Mouse (Mus musculus) erythroblast, embryonic 14.5 days (primary cell): ENCODE data around the gene Rras. TPM values are rescaled to one million over a fixed set of nuclear protein-coding genes. Genes with fewer than 3 reads are reported as not detected.

Experiments used
- H3K27me3 ChIP-seq: 2 replicates; pipeline ENCODE4 v1.6.1; 2012; ENCODE audit warnings: inconsistent platforms; ENCODE audit not compliant: control insufficient read depth
- H3K36me3 ChIP-seq: 2 replicates; pipeline ENCODE4 v1.6.1; 2012; ENCODE audit warnings: mild to moderate bottlenecking, inconsistent platforms; ENCODE audit not compliant: control insufficient read depth
- H3K4me1 ChIP-seq: 2 replicates; pipeline ENCODE4 v1.6.1; 2012; ENCODE audit warnings: inconsistent platforms; ENCODE audit not compliant: control insufficient read depth
- H3K4me3 ChIP-seq: replicated peaks from 2 replicates; pipeline ENCODE3; 2012; ENCODE audit warnings: moderate library complexity, mild to moderate bottlenecking, inconsistent platforms
- H3K9me3 ChIP-seq: 2 replicates; pipeline ENCODE4 v1.6.1; 2012; ENCODE audit warnings: low read length, inconsistent platforms, mixed read lengths; ENCODE audit not compliant: control insufficient read depth
- GATA1 ChIP-seq: IDR thresholded peaks from 2 replicates; pipeline ENCODE4 v1.6.1; 2012; ENCODE audit warnings: low read length, inconsistent platforms, mixed read lengths
- TAL1 ChIP-seq: IDR thresholded peaks from 3 replicates; pipeline ENCODE4 v1.6.1; 2012; ENCODE audit warnings: low read length, inconsistent platforms, mixed read lengths
- polyA plus RNA-seq: library from polyadenylated mRNA; stranded (reverse); fragments of >175 nt; gene quantifications from 2 replicates; pipeline ENCODE4 v1.2.3, GENCODE M21; 2012

The Rras gene
- polyA plus RNA-seq, 1 experiment: 0.53 TPM

- Histone ChIP-seq H3K4me1 (peaks cover 45% of the 10 kb centered on the region), H3K9me3 (no peaks in the 10 kb centered on the region), H3K36me3 (peaks cover 12% of the 10 kb centered on the region), H3K27me3 (no peaks in the 10 kb centered on the region), H3K4me3 (no peak overlapping the region)
- no peak for TF ChIP-seq TAL1
Observed at GRCm38 (mm10) chr7:45068000-45068318, 50.2 kb downstream of the Rras start.

- Histone ChIP-seq H3K9me3 (no peaks in the 10 kb centered on the region), H3K4me3 (no peak overlapping the region), H3K4me1 (peaks cover 33% of the 10 kb centered on the region), H3K27me3 (no peaks in the 10 kb centered on the region), H3K36me3 (peaks cover 21% of the 10 kb centered on the region)
- no peak for TF ChIP-seq TAL1
- TF ChIP-seq GATA1: no peak
Observed at GRCm38 (mm10) chr7:45069671-45070070, 51.9 kb downstream of the Rras start.

Other genes with a start within 250 kb of the Rras start
- 6.9 and 10.5 TPM in 2 replicates for gene Nup62, start 201.9 kb upstream of the Rras start, polyA plus RNA-seq
- 0.12 and 0.13 TPM in 2 replicates for gene Il4i1, start 201.6 kb upstream of the Rras start, polyA plus RNA-seq
- 9.7 and 12.0 TPM in 2 replicates for gene Atf5, start 201.3 kb upstream of the Rras start, polyA plus RNA-seq
- 33.5 and 36.8 TPM in 2 replicates for gene Akt1s1, start 169.0 kb upstream of the Rras start, polyA plus RNA-seq
- gene Tbc1d17, start 168.9 kb upstream of the Rras start, polyA plus RNA-seq: 7.7 and 10.0 TPM in 2 replicates
- gene Pnkp, start 160.8 kb upstream of the Rras start, polyA plus RNA-seq: 4.5 and 5.5 TPM in 2 replicates
- 7.3 and 8.9 TPM in 2 replicates for gene Ptov1, start 148.2 kb upstream of the Rras start, polyA plus RNA-seq
- gene Med25, start 125.2 kb upstream of the Rras start, polyA plus RNA-seq: 46.3 and 51.9 TPM in 2 replicates
- 2.6 TPM in 2 replicates for gene Fuz, start 121.9 kb upstream of the Rras start, polyA plus RNA-seq
- gene Ap2a1, start 88.5 kb upstream of the Rras start, polyA plus RNA-seq: 48.1 and 53.1 TPM in 2 replicates
- gene Tsks, start 74.8 kb upstream of the Rras start, polyA plus RNA-seq: not detected in 2 replicates
- 0.05 and 0.07 TPM in 2 replicates for gene Cpt1c, start 43.1 kb upstream of the Rras start, polyA plus RNA-seq
- 4.3 and 4.9 TPM in 2 replicates for gene Prmt1, start 31.4 kb upstream of the Rras start, polyA plus RNA-seq
- 10.4 and 10.6 TPM in 2 replicates for gene Irf3, start 20.3 kb upstream of the Rras start, polyA plus RNA-seq
- gene Bcl2l12, start 19.2 kb upstream of the Rras start, polyA plus RNA-seq: 6.1 and 6.4 TPM in 2 replicates
- gene Scaf1, start 1.6 kb upstream of the Rras start, polyA plus RNA-seq: 29.6 and 31.0 TPM in 2 replicates
- 1.6 and 2.9 TPM in 2 replicates for gene Prr12, start 34.9 kb downstream of the Rras start, polyA plus RNA-seq
- gene Nosip, start 44.5 kb downstream of the Rras start, polyA plus RNA-seq: 12.5 and 14.9 TPM in 2 replicates
- gene Prrg2, start 44.7 kb downstream of the Rras start, polyA plus RNA-seq: 3.0 and 3.6 TPM in 2 replicates
- gene Rcn3, start 74.3 kb downstream of the Rras start, polyA plus RNA-seq: 0.86 and 0.91 TPM in 2 replicates
- 1.0 TPM in 2 replicates for gene Fcgrt, start 85.9 kb downstream of the Rras start, polyA plus RNA-seq
- 22.2 and 23.5 TPM in 2 replicates for gene Rps11, start 106.5 kb downstream of the Rras start, polyA plus RNA-seq
- 438 and 543 TPM in 2 replicates for gene Rpl13a, start 110.8 kb downstream of the Rras start, polyA plus RNA-seq
- gene Gm45713, start 118.3 kb downstream of the Rras start, polyA plus RNA-seq: not detected in 2 replicates
- gene Flt3l, start 118.5 kb downstream of the Rras start, polyA plus RNA-seq: 1.7 TPM in 2 replicates
- gene Pih1d1, start 136.3 kb downstream of the Rras start, polyA plus RNA-seq: 6.2 and 7.2 TPM in 2 replicates
- gene Aldh16a1, start 136.6 kb downstream of the Rras start, polyA plus RNA-seq: 13.5 and 16.3 TPM in 2 replicates
- gene Slc17a7, start 146.0 kb downstream of the Rras start, polyA plus RNA-seq: 0.02 TPM in 1 of 2 replicates, not detected in the other
- gene Gfy, start 161.6 kb downstream of the Rras start, polyA plus RNA-seq: not detected in 2 replicates
- gene Pth2, start 163.0 kb downstream of the Rras start, polyA plus RNA-seq: not detected in 2 replicates
- gene Ccdc155, start 186.9 kb downstream of the Rras start, polyA plus RNA-seq: 0.05 TPM in 1 of 2 replicates, not detected in the other
- 0.55 and 0.60 TPM in 2 replicates for gene Dkkl1, start 194.2 kb downstream of the Rras start, polyA plus RNA-seq
- 0.06 and 0.10 TPM in 2 replicates for gene Tead2, start 197.8 kb downstream of the Rras start, polyA plus RNA-seq
- 0.70 and 1.2 TPM in 2 replicates for gene Cd37, start 221.2 kb downstream of the Rras start, polyA plus RNA-seq
- gene Slc6a16, start 223.1 kb downstream of the Rras start, polyA plus RNA-seq: not detected in 2 replicates